Mouse (Mus musculus) cerebellum, adult 9-10 months (tissue): ENCODE measurements at regions not wholly inside any gene's neighbourhood (a gene's known extent, or its start where the extent isn't known, plus 50 kb on each side); places are given as distances from the start of the nearest gene placed in this dataset.

Experiments
- DNase-seq: peaks from one replicate; pipeline ENCODE4 v3.0.0; 2022

DNA sequence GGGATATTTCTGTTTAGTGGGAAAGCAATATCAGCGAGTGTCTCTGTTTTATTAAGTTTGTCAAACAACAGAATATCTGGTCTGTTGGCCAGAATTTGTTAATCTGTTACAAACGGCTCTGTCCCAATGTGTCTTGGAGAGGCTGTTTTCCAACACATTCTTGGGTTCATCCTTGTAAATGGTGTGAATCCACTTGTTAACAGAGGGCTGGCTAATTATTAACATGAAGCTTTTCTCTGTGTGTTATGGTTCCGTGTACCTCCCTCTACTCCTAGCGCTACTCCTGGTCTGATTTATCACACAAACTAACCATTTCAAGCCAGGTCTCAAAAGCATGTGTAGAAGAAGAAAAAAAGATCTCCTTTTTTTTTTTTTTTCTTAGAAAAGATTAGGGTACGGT is 60.4 kb downstream of the Pou3f3 start:
- no peak for DNase-seq

- DNase-seq: no peak
Measured at GRCm38 (mm10) chr1:42756497-42756896, 60.9 kb downstream of the Pou3f3 start.

DNA sequence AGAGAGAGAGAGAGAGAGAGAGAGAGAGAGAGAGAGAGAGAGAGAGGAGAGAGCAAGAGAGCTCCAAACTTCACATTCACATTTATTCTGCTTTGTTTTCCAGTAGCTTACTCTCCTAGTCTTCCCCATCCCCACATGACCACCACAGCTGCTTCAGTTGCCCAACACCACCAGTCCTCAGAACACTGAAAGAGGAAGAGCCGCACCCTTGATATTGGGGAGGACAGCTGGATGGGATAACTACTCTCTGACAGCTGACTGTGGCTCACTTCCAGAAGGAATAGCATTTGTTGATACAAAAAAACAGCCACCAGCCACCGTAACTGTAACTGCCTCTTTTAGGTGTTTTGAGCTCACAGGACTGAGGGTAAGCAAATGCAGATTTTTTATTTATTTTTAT is 67.9 kb downstream of the Pou3f3 start:
- no peak for DNase-seq

DNA sequence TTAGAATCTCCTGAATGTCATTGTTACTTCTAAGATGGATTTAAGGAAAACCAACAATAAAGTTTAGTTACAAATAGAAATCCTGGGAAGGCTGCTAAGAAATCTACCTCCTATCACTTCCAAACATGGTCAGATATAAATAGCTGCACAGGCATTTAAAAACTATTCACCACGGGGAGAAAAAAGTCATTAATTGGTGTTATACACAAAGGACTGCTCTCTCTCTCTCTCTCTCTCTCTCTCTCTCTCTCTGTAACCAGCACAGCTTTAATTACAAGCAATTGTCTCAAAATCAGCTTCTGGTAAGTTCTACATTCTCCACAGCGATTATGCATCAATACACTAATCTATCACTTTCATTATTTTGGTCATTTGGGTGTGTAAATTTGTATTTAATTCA is 68.5 kb downstream of the Pou3f3 start:
- DNase-seq: no peak

DNA sequence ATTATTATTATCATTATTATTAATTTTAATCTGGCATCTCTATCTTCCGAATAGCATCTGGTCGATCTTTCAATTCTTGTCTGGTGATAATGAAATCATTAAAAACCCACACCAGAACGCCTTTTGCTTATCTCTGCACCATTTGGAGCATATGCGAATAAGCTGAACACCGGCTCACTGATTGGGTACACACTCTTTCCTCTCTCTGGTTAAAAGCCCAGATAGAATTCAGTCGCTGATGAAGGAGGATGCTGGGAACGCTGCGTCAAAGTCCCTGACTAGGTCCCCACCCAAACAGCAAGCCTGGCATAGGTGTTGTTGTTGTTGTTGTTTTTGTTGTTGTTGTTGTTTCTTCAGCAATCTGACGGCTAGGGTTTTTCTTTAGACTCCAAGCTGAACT is 74.5 kb downstream of the Pou3f3 start:
- no peak for DNase-seq

DNA sequence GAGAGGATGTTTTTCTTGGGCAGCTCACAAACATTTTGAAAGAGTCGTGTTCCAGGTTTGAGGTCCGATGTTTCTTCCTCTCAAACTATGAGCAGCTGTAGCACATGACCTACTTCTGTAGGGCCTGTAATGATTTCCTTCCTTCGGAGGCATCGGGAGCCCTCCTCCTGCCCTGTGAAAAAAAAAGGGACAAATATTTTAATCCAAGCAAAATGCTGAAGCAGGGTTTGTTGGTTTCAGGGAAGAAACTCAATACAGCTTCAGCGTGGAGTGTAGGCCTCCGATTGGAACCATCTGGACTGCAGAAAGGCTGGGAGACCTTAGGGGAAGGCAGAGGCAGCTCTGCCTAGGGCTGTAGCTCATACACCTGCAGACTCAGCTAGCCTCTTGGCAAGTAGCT is 76.4 kb downstream of the Pou3f3 start:
- no peak for DNase-seq

GRCm38 (mm10) chr1:42773851-42774464 is 77.1 kb upstream of the Mrps9 start:
- no peak for DNase-seq

- DNase-seq: no peak
Measured at GRCm38 (mm10) chr1:42774971-42775892, 75.8 kb upstream of the Mrps9 start.

DNA sequence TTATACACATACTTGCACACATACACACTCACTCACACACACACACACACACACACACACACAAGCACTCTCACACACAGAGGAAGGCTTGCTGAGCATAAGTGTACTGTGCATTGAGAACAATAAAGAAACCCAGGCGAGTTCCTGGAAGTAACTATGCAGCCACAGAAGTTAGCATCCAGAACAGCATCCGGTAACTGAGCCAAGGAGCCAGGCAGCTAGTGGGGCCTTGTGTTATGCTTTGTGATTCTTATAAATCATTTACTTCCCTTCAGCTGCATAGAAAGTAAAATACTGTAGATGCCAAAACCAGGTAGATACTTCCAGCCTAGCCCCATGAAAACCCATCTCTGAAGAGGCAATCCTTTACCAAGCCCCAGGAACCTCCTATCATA is 75.1 kb upstream of the Mrps9 start:
- DNase-seq: no peak

- no peak for DNase-seq
Measured at GRCm38 (mm10) chr1:42777416-42777815, 73.6 kb upstream of the Mrps9 start.

DNA sequence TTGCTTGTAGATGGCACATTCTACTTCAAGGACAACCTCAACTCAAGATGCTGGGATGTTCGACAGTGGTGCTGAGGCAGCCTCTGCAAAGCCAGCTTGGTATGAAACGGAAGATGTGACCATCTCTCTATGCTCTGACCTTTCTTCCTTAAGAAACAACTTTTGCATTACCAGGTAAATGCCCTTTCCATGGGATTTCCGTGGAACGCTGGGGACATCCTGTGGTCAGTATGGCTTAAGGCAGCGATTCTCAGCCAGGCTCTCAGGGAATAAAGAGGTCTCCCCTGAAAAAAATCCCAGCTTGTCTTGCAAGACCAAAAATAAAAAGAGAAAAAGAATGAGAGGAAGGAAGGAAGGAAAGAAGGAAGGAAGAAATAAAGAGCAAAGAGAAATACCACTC is 71.3 kb upstream of the Mrps9 start:
- DNase-seq: peak; percentile 4

DNA sequence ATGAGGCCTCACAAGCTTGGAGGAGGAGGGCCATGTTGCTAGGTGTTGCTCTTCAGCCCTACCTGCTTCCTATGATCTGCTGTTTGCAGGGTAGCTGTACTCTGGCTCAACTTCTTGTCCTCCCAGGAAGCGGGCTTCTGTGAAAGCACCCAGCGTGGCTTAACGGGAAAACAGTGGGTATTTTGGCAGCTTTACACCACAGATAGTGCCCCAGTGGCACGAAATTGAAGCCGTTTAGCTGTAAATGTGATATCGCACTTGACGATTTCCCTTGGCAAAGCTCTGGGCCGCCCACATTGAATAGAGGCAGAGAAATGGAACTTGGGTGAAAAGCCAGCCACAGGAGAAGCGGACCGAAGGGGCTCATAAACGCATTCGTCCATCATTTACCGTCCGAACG is 70.8 kb upstream of the Mrps9 start:
- DNase-seq: no peak

DNA sequence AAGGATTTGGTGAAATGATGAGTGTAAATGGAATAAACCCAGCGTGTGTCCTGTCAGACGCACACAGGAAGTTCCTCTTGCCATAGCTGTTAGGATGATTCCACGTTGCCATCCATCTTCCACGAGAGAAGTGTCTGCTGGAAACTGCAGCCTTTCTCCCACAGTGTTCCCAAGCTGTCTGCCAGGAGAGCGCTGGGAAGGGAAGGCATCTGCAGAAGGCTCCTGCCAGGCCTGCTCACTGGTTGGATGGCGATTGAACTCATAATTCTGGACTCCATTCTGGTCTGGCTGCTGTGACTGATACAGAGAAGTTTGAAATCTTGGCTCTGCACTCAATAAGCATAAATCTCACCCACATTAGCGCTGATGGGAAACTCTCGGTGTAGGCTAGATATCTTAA is 69.5 kb upstream of the Mrps9 start:
- DNase-seq: no peak

- DNase-seq: no peak
Measured at GRCm38 (mm10) chr1:42783072-42783672, 67.9 kb upstream of the Mrps9 start.

DNA sequence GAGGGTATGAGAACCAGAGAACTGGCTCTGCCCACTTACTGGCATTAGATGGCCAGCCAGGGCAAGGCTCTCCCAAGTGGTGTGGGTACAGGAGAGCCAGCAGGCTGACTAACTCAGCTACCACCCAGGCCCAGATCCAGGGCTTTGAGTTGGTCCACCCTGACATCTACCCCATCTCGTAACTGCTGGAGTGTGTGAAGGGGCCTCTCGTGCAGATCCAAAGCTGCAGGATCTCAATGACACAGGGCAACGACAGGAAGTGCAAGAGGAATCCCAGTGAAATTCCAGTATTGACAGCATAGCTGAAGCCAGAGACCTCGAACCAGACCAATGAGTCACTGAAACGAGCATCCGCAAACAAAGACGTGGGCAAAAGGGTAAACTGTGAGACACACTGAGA is 63.8 kb upstream of the Mrps9 start:
- no peak for DNase-seq

- DNase-seq: no peak
Measured at GRCm38 (mm10) chr1:42788413-42788812, 62.6 kb upstream of the Mrps9 start.
